Mouse (Mus musculus): ENCODE data around the gene Tmem108. TPM values are rescaled to one million over a fixed set of nuclear protein-coding genes. Genes with fewer than 3 reads are reported as not detected.

Gene Tmem108
- polyA plus RNA-seq, 1 experiment from 2014 or later = 11.5 TPM

GRCm38 (mm10) chr9:103752618-103753017 is 9.0 kb downstream of the Tmem108 start:
- no peak overlapping the region for H3K27ac ChIP-seq
- 0 out of 2 replicates have a peak, but pooled peaks cover 4% of the 10 kb centered on the region for H3K4me1 ChIP-seq
- H3K36me3 ChIP-seq = no peaks in the 10 kb centered on the region
- H3K4me3 ChIP-seq = no peak overlapping the region
- H3K27me3 ChIP-seq (ENCODE audit: low read depth, poor library complexity, severe bottlenecking) = no peaks in the 10 kb centered on the region
- WGBS = 95% methylated on average over 10 of the region's 10 CpGs
- no peaks in the 10 kb centered on the region for H3K9me3 ChIP-seq (replicated peaks)
- no peak for DNase-seq (ENCODE audit: low spot score)

- DNase-seq (ENCODE audit: low spot score) = no peak
- Histone ChIP-seq H3K27ac (no peak overlapping the region), H3K4me1 (0 out of 2 replicates have a peak, but pooled peaks cover 4% of the 10 kb centered on the region), H3K27me3 (ENCODE audit: low read depth, poor library complexity, severe bottlenecking) (no peaks in the 10 kb centered on the region), H3K9me3 (replicated peaks) (no peaks in the 10 kb centered on the region), H3K4me3 (no peak overlapping the region), H3K36me3 (no peaks in the 10 kb centered on the region)
- WGBS = 55% methylated on average over 9 of the region's 9 CpGs
Measured at GRCm38 (mm10) chr9:103751568-103751967, 10.1 kb downstream of the Tmem108 start.

- Histone ChIP-seq H3K4me3 (no peak overlapping the region), H3K36me3 (no peaks in the 10 kb centered on the region), H3K9me3 (replicated peaks) (no peaks in the 10 kb centered on the region), H3K27ac (no peak overlapping the region), H3K27me3 (ENCODE audit: low read depth, poor library complexity, severe bottlenecking) (no peaks in the 10 kb centered on the region), H3K4me1 (0 out of 2 replicates have a peak, but pooled peaks cover 4% of the 10 kb centered on the region)
- WGBS = 89% methylated on average over 9 of the region's 9 CpGs
- no peak for DNase-seq (ENCODE audit: low spot score)
Measured at GRCm38 (mm10) chr9:103750491-103750890, 11.1 kb downstream of the Tmem108 start.

DNA sequence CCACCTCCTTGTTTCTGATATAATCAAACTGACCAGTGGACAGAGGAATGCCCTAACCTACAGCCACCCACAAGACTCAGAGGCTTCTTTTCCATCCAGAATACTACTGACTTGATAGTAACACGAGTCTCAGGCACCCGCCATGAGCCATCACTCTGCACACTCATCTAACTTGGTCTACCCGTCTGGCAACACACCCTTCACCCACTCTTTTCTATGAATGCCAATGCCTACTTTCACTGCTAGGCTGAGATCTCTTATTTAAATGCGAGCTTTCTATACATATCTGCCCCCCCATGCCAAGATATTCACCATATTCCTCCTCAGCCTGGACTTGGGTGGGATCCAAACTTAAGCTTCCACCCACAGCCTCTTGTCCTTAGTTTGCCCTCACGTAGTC is 15.0 kb downstream of the Tmem108 start:
- DNase-seq (ENCODE audit: low spot score) = no peak
- 87% methylated on average over 5 of the region's 5 CpGs for WGBS
- Histone ChIP-seq H3K9me3 (replicated peaks) (no peaks in the 10 kb centered on the region), H3K27ac (no peak overlapping the region), H3K4me3 (no peak overlapping the region), H3K36me3 (no peaks in the 10 kb centered on the region), H3K4me1 (peaks cover 4% of the 10 kb centered on the region; the same call in 1 of the 2 replicates), H3K27me3 (ENCODE audit: low read depth, poor library complexity, severe bottlenecking) (no peaks in the 10 kb centered on the region)

- no peak for DNase-seq (ENCODE audit: low spot score)
- H3K27ac ChIP-seq = no peak overlapping the region
- H3K4me1 ChIP-seq = no peaks in the 10 kb centered on the region; the same call in 1 of the 2 replicates
- no peaks in the 10 kb centered on the region for H3K9me3 ChIP-seq (replicated peaks)
- 87% methylated on average over 12 of the region's 12 CpGs for WGBS
- H3K36me3 ChIP-seq = no peaks in the 10 kb centered on the region
- H3K4me3 ChIP-seq = no peak overlapping the region
- no peaks in the 10 kb centered on the region for H3K27me3 ChIP-seq (ENCODE audit: low read depth, poor library complexity, severe bottlenecking)
Measured at GRCm38 (mm10) chr9:103740145-103740544, 21.5 kb downstream of the Tmem108 start.

- Histone ChIP-seq H3K27ac (no peak overlapping the region), H3K9me3 (replicated peaks) (no peaks in the 10 kb centered on the region), H3K27me3 (ENCODE audit: low read depth, poor library complexity, severe bottlenecking) (no peaks in the 10 kb centered on the region), H3K36me3 (no peaks in the 10 kb centered on the region), H3K4me1 (no peaks in the 10 kb centered on the region; the same call in 1 of the 2 replicates), H3K4me3 (no peak overlapping the region)
- WGBS = 89% methylated on average over 4 of the region's 4 CpGs
- DNase-seq (ENCODE audit: low spot score) = no peak
Measured at GRCm38 (mm10) chr9:103739062-103739461, 22.6 kb downstream of the Tmem108 start.

- no peak overlapping the region for H3K4me3 ChIP-seq
- DNase-seq (ENCODE audit: low spot score) = no peak
- no peaks in the 10 kb centered on the region for H3K9me3 ChIP-seq (replicated peaks)
- H3K4me1 ChIP-seq = no peaks in the 10 kb centered on the region
- no peak overlapping the region for H3K27ac ChIP-seq
- H3K27me3 ChIP-seq (ENCODE audit: low read depth, poor library complexity, severe bottlenecking) = no peaks in the 10 kb centered on the region
- H3K36me3 ChIP-seq = no peaks in the 10 kb centered on the region
- WGBS = 86% methylated on average over 2 of the region's 2 CpGs
Measured at GRCm38 (mm10) chr9:103729716-103730115, 31.9 kb downstream of the Tmem108 start.

GRCm38 (mm10) chr9:103726751-103727462 is 34.7 kb downstream of the Tmem108 start:
- DNase-seq (ENCODE audit: low spot score) = no peak
- no peak overlapping the region for H3K27ac ChIP-seq
- 88% methylated on average over 16 of the region's 16 CpGs for WGBS

DNA sequence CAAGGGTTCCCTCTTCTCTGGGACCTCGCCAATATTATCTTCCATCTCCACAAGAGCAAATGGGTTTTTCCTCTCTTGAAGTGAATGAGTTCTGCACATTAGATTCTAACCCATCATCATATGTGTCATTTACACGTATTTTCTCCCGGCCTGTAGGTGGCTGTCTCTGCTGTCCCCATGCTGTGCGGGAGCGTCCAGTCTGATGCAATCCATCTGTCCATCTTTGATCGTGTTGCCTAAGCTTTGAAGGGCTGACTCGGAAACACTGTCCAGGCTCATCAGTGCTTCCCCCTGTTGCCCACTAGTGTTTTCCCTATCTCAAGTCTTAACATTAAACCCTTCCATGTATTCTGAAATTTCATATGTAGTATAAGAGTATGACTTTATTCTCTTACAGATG is 36.1 kb downstream of the Tmem108 start:
- Histone ChIP-seq H3K4me3 (no peak overlapping the region), H3K27ac (no peak overlapping the region), H3K36me3 (no peaks in the 10 kb centered on the region), H3K9me3 (replicated peaks) (no peaks in the 10 kb centered on the region), H3K4me1 (no peaks in the 10 kb centered on the region), H3K27me3 (ENCODE audit: low read depth, poor library complexity, severe bottlenecking) (no peaks in the 10 kb centered on the region)
- DNase-seq (ENCODE audit: low spot score) = no peak
- 92% methylated on average over 7 of the region's 7 CpGs for WGBS

More at GRCm38 (mm10) chr9:103726751-103727462, 34.7 kb downstream of the Tmem108 start:
- Histone ChIP-seq H3K4me1 (no peaks in the 10 kb centered on the region), H3K27me3 (ENCODE audit: low read depth, poor library complexity, severe bottlenecking) (no peaks in the 10 kb centered on the region), H3K4me3 (no peak overlapping the region), H3K9me3 (replicated peaks) (no peaks in the 10 kb centered on the region), H3K36me3 (no peaks in the 10 kb centered on the region)

- H3K4me3 ChIP-seq = no peak overlapping the region
- 85% methylated on average over 3 of the region's 3 CpGs for WGBS
- H3K27me3 ChIP-seq (ENCODE audit: low read depth, poor library complexity, severe bottlenecking) = no peaks in the 10 kb centered on the region
- H3K36me3 ChIP-seq = no peaks in the 10 kb centered on the region
- no peak overlapping the region for H3K27ac ChIP-seq
- DNase-seq (ENCODE audit: low spot score) = no peak
- no peaks in the 10 kb centered on the region for H3K9me3 ChIP-seq (replicated peaks)
- H3K4me1 ChIP-seq = no peaks in the 10 kb centered on the region
Measured at GRCm38 (mm10) chr9:103721486-103721885, 40.2 kb downstream of the Tmem108 start.

- DNase-seq (ENCODE audit: low spot score) = no peak
- 94% methylated on average over 8 of the region's 8 CpGs for WGBS
- Histone ChIP-seq H3K4me3 (no peak overlapping the region), H3K9me3 (replicated peaks) (no peaks in the 10 kb centered on the region), H3K27me3 (ENCODE audit: low read depth, poor library complexity, severe bottlenecking) (no peaks in the 10 kb centered on the region), H3K36me3 (no peaks in the 10 kb centered on the region), H3K27ac (no peak overlapping the region), H3K4me1 (no peaks in the 10 kb centered on the region)
Measured at GRCm38 (mm10) chr9:103721081-103721480, 40.6 kb downstream of the Tmem108 start.

DNA sequence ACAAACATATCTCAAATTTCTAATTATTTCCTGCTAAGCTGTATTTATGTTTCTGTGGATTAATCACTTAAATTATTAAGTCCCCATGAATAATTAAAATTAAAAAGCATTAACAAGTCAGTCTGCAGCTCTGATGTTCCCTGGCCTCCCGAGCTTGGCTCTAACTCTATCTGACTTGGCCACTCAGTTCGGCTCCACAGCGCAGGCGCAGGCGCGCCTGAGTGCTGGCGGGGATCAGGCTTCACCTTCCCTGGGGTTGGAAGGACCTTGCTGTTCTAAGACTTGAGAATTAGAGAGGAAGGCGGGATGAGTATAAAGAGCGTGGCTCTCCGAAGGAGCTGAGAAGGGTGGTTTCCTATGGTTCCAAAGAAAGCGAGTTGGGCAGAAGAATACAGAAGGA is 41.6 kb downstream of the Tmem108 start:
- Histone ChIP-seq H3K4me1 (no peaks in the 10 kb centered on the region), H3K27me3 (ENCODE audit: low read depth, poor library complexity, severe bottlenecking) (no peaks in the 10 kb centered on the region), H3K9me3 (replicated peaks) (no peaks in the 10 kb centered on the region), H3K4me3 (no peak overlapping the region), H3K36me3 (no peaks in the 10 kb centered on the region), H3K27ac (no peak overlapping the region)
- DNase-seq (ENCODE audit: low spot score) = no peak
- 92% methylated on average over 11 of the region's 11 CpGs for WGBS

GRCm38 (mm10) chr9:103716002-103716401 is 45.6 kb downstream of the Tmem108 start:
- H3K4me3 ChIP-seq = no peak overlapping the region
- WGBS = 96% methylated on average over 13 of the region's 13 CpGs
- DNase-seq (ENCODE audit: low spot score) = no peak
- no peaks in the 10 kb centered on the region for H3K27me3 ChIP-seq (ENCODE audit: low read depth, poor library complexity, severe bottlenecking)
- no peaks in the 10 kb centered on the region for H3K9me3 ChIP-seq (replicated peaks)
- H3K36me3 ChIP-seq = no peaks in the 10 kb centered on the region
- no peak overlapping the region for H3K27ac ChIP-seq
- peaks cover 3% of the 10 kb centered on the region; the same call in 1 of the 2 replicates for H3K4me1 ChIP-seq
